Mouse (Mus musculus): ENCODE data around the gene Lcp2. TPM values are rescaled to one million over a fixed set of nuclear protein-coding genes. Genes with fewer than 3 reads are reported as not detected.

Lcp2 gene
- total and polyA plus RNA-seq, 3 experiments = 55.7 to 70.0 (median 66.4) TPM

GRCm38 (mm10) chr11:34009316-34010087, 37.2 kb upstream of the Lcp2 start:
- Histone ChIP-seq H3K4me3 (ENCODE audit: control insufficient read depth in 1 of 2, insufficient read depth in 1 of 2, low read depth in 2 of 2, low read length in 2 of 2) (peak overlapping the region; percentile 14 to 40; a peak in 3 of 4 replicates), H3K36me3 (ENCODE audit: control insufficient read depth in 1 of 2, insufficient read depth in 2 of 2, low read length in 2 of 2) (peaks cover 0 to 41% of the 10 kb centered on the region in 2 experiments; a peak in 2 of 4 replicates), H3K9me3 (replicated peaks; ENCODE audit: insufficient read depth, low read length) (no peaks in the 10 kb centered on the region), H3K27me3 (ENCODE audit: control insufficient read depth in 1 of 2, insufficient read depth in 2 of 2, low read length in 2 of 2) (no peaks in the 10 kb centered on the region), H3K27ac (ENCODE audit: control insufficient read depth, low read depth, low read length) (peak overlapping the region; percentile 95), H3K9ac (ENCODE audit: control insufficient read depth, low read depth, low read length, poor library complexity, severe bottlenecking) (peak overlapping the region; percentile 68), H3K79me2 (ENCODE audit: control insufficient read depth, insufficient read depth, low read length, poor library complexity) (no peaks in the 10 kb centered on the region; the same call in 1 of the 2 replicates), H3K4me1 (ENCODE audit: control insufficient read depth in 1 of 2, insufficient read depth in 2 of 2, low read length in 2 of 2) (peaks cover 38 to 43% of the 10 kb centered on the region in 2 experiments)
- DNase-seq (ENCODE audit: low read depth, low spot score) = peak; percentile 62
- TF ChIP-seq ZC3H11A (IDR thresholded peaks at IDR 0.05; ENCODE audit: low read depth, low read length) (no peak), UBTF (IDR thresholded peaks at IDR 0.05; ENCODE audit: borderline replicate concordance, insufficient read depth, low read depth, low read length) (no peak), EP300 (IDR thresholded peaks at IDR 0.05; ENCODE audit: low read depth in 1 of 2, low read length in 2 of 2) (no peak), ZNF384 (IDR thresholded peaks at IDR 0.05; ENCODE audit: low read depth, low read length) (no peak), USF2 (IDR thresholded peaks at IDR 0.05; ENCODE audit: borderline replicate concordance in 1 of 2, insufficient read depth in 1 of 2, low read depth in 1 of 2, low read length in 2 of 2) (no peak), TBP (IDR thresholded peaks at IDR 0.05; ENCODE audit: low read depth, low read length) (no peak), ETS1 (IDR thresholded peaks at IDR 0.05; ENCODE audit: low read depth, low read length) (0 out of 2 replicates have a peak, but pooled peaks have one; percentile 13), BHLHE40 (IDR thresholded peaks at IDR 0.05; ENCODE audit: borderline replicate concordance, low read depth, low read length) (no peak; the same call in 1 of the 2 replicates), ZMIZ1 (IDR thresholded peaks at IDR 0.05; ENCODE audit: low read depth, low read length) (no peak; the same call in 1 of the 2 replicates), RAD21 (IDR thresholded peaks at IDR 0.05; ENCODE audit: low read depth, low read length) (no peak), NRF1 (IDR thresholded peaks at IDR 0.05; ENCODE audit: insufficient read depth, low read depth, low read length, poor library complexity, severe bottlenecking) (no peak), MEF2A (IDR thresholded peaks at IDR 0.05; ENCODE audit: extremely low read depth, insufficient replicate concordance, low read depth, low read length, poor library complexity, severe bottlenecking) (no peak), NELFE (IDR thresholded peaks at IDR 0.05; ENCODE audit: low read depth, low read length) (no peak), CHD1 (IDR thresholded peaks at IDR 0.05; ENCODE audit: low read depth, low read length) (0 out of 2 replicates have a peak, but pooled peaks have one; percentile 75), SIN3A (IDR thresholded peaks at IDR 0.05; ENCODE audit: low read length) (peak; percentile 24), RCOR1 (IDR thresholded peaks at IDR 0.05; ENCODE audit: low read depth, low read length) (no peak), ELF1 (IDR thresholded peaks at IDR 0.05; ENCODE audit: low read depth, low read length) (no peak), E2F4 (IDR thresholded peaks at IDR 0.05; ENCODE audit: borderline replicate concordance, low read depth, low read length) (no peak), POLR2A (IDR thresholded peaks at IDR 0.05; ENCODE audit: control insufficient read depth in 1 of 2, insufficient read depth in 1 of 2, low read depth in 1 of 2, low read length in 2 of 2, poor library complexity in 1 of 2) (peak in 1 of 2 experiments; percentile 28; a peak in 1 of 4 replicates), CHD2 (IDR thresholded peaks at IDR 0.05; ENCODE audit: low read length) (no peak), MAZ (IDR thresholded peaks at IDR 0.05; ENCODE audit: low read depth, low read length) (peak; percentile 35; the same call in 1 of the 2 replicates), POLR2AphosphoS2 (IDR thresholded peaks at IDR 0.05; ENCODE audit: low read length) (no peak), SMC3 (IDR thresholded peaks at IDR 0.05; ENCODE audit: low read depth, low read length) (no peak), MYB (IDR thresholded peaks at IDR 0.05; ENCODE audit: low read depth, low read length) (no peak), USF1 (IDR thresholded peaks at IDR 0.05; ENCODE audit: low read depth, low read length) (no peak), ZKSCAN1 (IDR thresholded peaks at IDR 0.05; ENCODE audit: low read depth, low read length) (no peak), HCFC1 (IDR thresholded peaks at IDR 0.05; ENCODE audit: low read depth, low read length) (peak; percentile 33; the same call in 1 of the 2 replicates), MXI1 (IDR thresholded peaks at IDR 0.05; ENCODE audit: low read depth, low read length) (0 out of 2 replicates have a peak, but pooled peaks have one; percentile 21), CTCF (IDR thresholded peaks at IDR 0.05 in 2 of 3, conservative IDR thresholded peaks at IDR 0.05 in 1 of 3; ENCODE audit: control insufficient read depth in 1 of 3, insufficient read depth in 1 of 3, low read depth in 2 of 3, low read length in 3 of 3, poor library complexity in 1 of 3, severe bottlenecking in 1 of 3) (no peak), GATA1 (IDR thresholded peaks at IDR 0.05; ENCODE audit: low read depth, low read length) (no peak), MAFK (IDR thresholded peaks at IDR 0.05; ENCODE audit: borderline replicate concordance, low read depth, low read length) (no peak), GABPA (IDR thresholded peaks at IDR 0.05; ENCODE audit: low read depth, low read length) (no peak; the same call in 1 of the 2 replicates), TCF12 (IDR thresholded peaks at IDR 0.05; ENCODE audit: low read depth, low read length) (no peak), JUND (IDR thresholded peaks at IDR 0.05; ENCODE audit: low read depth, low read length) (peak; percentile 8; the same call in 1 of the 2 replicates), TAL1 (IDR thresholded peaks at IDR 0.05; ENCODE audit: low read length) (no peak)
